Mouse (Mus musculus) right cerebral cortex, postnatal 14 days (tissue): ENCODE data around the gene Masp2.

Experiments
- DNase-seq: peaks from one replicate; pipeline ENCODE4 v3.0.0; 2022

The Masp2 gene

GRCm38 (mm10) chr4:148639455-148639854 is 37.1 kb downstream of the Masp2 start:
- no peak for DNase-seq

GRCm38 (mm10) chr4:148641121-148641520 is 38.8 kb downstream of the Masp2 start:
- no peak for DNase-seq

DNA sequence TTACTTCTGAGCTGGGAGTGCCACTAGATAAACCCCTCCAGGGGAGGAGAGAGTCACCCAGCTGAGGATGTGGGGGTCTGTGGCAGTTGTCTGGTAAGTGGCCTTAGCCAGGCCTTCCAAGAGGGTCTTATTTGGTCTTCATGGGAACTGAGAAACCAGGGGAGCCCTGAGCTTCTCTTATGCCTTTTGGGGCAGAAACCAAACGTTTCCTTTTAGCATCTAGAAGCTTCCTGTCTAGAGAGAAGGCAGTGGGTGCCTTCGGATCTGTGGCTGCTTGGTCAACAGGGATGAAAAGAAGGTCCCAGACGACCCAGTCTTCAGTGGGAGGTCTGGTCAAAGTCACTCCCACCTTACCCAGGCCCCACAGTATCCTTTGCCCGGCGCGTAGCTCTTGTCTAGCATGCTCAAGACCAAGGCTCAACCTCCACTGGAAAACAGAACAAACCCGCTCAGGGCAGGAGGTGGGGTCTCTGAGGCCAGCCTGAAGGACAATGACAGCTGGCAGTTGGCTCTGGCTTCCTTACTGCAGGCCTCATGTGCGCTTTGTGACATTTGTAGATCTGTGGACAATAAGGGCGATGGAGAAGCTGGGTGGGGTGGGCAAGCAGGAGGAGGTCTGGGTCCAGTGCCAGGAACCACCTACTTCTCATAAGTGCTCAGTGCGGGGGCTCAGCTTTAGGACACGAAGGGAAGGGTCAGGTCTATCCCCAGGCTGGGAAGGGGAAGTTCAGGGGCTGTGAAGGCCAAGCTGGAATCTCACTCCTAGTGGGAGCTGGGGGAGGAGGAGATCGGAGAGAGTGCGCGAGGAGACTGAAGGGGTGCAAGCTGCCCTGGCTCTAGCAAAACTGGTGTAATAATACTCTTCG is 41.2 kb downstream of the Masp2 start, which contains the start of gene Gm572:
Gene Gm572, plus strand, starts transcription at position 27 of the 866 bp plus-strand sequence.
- DNase-seq: no peak

DNA sequence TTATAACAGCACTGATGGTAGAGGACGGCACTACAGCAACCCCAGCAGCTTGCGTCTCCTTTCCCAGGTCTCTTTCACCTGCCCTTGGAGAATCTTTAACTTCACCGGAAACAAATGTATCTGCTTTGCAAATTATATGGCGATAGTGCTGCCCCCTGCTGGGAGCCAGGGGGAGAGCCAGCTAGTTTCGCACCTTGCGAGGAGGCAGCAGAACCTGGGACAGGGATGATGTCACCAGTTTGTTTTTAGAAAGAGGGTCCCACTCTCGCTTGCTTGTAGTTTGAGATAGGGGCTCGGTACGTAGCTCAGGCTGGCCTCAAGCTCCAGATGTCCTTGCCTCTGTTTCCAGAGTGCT is 41.8 kb downstream of the Masp2 start:
- DNase-seq: peak; percentile 68

GRCm38 (mm10) chr4:148644926-148645325 is 42.6 kb downstream of the Masp2 start:
- no peak for DNase-seq

DNA sequence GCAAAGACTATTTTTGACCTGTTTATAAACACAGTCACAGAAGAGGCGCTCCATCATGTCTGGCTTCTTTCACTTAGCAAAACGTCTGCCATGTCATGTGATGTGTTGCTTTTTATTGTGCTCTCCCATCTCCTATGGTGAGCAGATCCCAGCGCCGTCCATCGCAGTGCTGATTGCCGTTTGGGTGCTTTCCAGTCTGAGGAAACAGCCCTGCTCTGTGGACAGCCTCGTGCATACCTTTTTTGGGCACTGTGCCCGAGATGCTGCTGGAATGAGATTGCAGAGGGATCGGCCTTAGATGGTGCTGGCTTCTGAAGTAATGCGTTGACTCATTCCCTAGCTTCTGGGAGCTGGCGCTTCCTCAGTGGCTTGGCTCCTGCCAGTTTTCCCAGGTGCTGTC is 44.3 kb downstream of the Masp2 start:
- DNase-seq: peak; percentile 45

- DNase-seq: no peak
These were observed 47.0 kb downstream of the Masp2 start for GRCm38 (mm10) chr4:148649309-148649708.

DNA sequence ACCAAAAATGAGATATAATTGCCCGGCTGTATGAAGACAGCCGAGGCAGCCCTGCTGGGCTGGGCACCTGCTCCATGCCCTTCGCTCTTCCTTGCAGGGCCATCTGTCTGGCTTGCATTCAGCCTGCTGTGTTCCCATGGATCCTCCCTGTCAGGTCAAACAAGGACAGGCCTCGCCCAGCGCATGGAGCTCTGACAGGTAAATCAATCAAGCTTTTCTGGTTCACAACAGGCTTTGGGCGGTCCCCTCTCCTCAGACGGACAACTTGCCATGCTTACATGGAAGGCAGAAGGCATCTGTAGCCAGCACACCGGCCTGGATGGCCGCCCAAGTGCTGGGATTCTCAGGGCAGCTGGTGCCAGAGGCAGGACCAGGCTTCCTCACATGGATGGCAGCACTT is 48.7 kb downstream of the Masp2 start:
- no peak for DNase-seq

- peak; percentile 32 for DNase-seq
These were observed 52.5 kb downstream of the Masp2 start for GRCm38 (mm10) chr4:148654701-148655398.

GRCm38 (mm10) chr4:148656691-148657258 is 54.4 kb downstream of the Masp2 start:
- no peak for DNase-seq

- no peak for DNase-seq
These were observed 55.4 kb downstream of the Masp2 start for GRCm38 (mm10) chr4:148657776-148658175.

DNA sequence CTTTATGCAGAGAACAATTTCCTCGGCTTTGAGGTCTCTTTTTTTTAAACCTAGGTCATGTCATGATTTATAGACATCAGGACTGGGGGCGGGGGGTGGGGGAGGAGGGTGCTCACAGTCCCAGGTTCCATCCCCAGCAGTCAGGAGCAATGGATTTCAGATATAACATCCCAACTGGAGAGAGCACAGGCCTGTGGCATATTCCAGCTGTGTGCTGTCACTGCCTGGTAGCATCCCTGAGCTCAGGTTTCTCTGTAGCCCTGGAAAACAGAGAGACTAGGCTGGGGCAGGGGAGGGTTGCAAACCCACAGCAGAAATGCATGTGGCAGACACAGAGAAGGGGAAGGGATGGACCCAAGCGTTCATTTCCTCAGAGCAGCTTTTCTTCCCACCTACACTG is 57.8 kb downstream of the Masp2 start:
- DNase-seq: no peak

DNA sequence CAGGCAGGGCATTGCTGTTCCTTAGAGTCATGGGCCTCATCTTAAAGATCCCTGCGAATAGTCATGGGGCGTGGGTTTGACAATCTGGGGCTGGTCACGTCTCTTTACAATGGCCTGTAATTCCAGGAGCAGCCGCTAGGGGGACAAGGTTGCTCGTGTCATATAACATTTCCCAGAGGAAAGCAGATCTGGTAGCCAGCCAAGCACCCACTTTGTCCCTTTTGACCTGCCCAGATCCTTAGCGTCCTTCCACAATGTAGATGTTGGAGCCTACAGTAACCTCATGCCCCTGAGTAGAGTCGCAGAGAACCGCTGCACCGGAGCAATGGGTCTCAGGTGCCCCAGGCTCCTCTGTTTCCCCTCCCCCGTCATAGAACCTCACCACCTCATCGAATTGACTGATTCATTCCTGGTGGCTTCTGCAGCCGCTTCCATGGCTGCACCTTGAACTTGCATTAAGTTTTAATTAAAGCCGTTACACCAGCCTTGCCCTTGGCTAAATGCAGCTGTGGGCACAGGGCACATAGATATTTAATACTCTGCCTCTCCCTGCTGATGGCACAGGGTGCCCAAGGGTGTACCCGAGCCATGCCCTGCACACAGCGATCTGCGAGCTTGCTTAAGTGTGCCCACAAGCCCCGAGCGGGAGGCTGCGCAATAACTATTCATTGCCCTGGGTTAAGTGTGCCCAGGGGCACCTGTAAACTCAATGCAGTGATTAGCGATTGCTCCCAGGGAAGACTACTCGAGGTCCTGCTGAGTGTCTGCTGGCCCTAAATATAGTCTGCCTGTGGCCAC is 60.0 kb downstream of the Masp2 start:
- peak; percentile 69 for DNase-seq

GRCm38 (mm10) chr4:148663326-148663725 is 61.0 kb downstream of the Masp2 start:
- DNase-seq: no peak

DNA sequence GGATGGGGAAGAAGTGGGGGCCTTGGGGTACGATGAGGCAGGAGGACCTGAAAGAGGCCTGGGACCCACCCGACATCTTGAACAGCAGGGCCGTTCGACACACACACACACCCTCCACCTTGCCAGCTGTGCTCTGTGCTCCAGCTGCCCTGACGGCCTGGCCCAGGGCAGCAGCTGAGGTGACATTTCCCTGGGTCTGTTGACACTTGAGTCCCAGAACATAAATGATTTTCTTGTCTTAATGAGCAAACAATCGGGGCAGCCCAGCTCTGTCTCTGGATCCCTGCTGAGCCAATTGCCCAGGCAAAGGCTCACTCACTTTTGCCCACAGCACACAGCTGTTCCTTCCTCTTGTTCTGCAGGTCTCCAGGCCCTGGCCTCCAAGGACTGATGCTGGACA is 61.7 kb downstream of the Masp2 start:
- no peak for DNase-seq
